Mouse (Mus musculus): Measurements from ENCODE around the gene Snx1. TPM values are rescaled to one million over a fixed set of nuclear protein-coding genes. Genes with fewer than 3 reads are reported as not detected.

Gene Snx1
- polyA plus RNA-seq, 1 experiment from 2014 or later, result 101 TPM

- H3K27me3 ChIP-seq (ENCODE audit: insufficient read depth, poor library complexity, severe bottlenecking), result no peaks in the 10 kb centered on the region
- no peaks in the 10 kb centered on the region for H3K9me3 ChIP-seq
- no peak overlapping the region for H3K4me3 ChIP-seq
- H3K27ac ChIP-seq, result no peak overlapping the region
- no peaks in the 10 kb centered on the region; the same call in 1 of the 2 replicates for H3K4me1 ChIP-seq
- DNase-seq (ENCODE audit: low spot score), result no peak
- 29% methylated on average over 1 of the region's 1 CpGs for WGBS
- H3K36me3 ChIP-seq, result no peaks in the 10 kb centered on the region
Observed at GRCm38 (mm10) chr9:66053620-66054019, 72.8 kb downstream of the Snx1 start.

- H3K27me3 ChIP-seq (ENCODE audit: insufficient read depth, poor library complexity, severe bottlenecking), result no peaks in the 10 kb centered on the region
- 93% methylated on average over 1 of the region's 1 CpGs for WGBS
- H3K9me3 ChIP-seq, result no peaks in the 10 kb centered on the region
- no peaks in the 10 kb centered on the region for H3K36me3 ChIP-seq
- no peak overlapping the region for H3K4me3 ChIP-seq
- no peak overlapping the region for H3K27ac ChIP-seq
- H3K4me1 ChIP-seq, result no peaks in the 10 kb centered on the region; the same call in 1 of the 2 replicates
- DNase-seq (ENCODE audit: low spot score), result no peak
Observed at GRCm38 (mm10) chr9:66052731-66053130, 73.7 kb downstream of the Snx1 start.

GRCm38 (mm10) chr9:66051493-66051892 lies 74.9 kb downstream of the Snx1 start:
- peak; percentile 13 for DNase-seq (ENCODE audit: low spot score)
- no peaks in the 10 kb centered on the region; the same call in 1 of the 2 replicates for H3K4me1 ChIP-seq
- H3K4me3 ChIP-seq, result no peak overlapping the region
- 72% methylated on average over 4 of the region's 4 CpGs for WGBS
- H3K36me3 ChIP-seq, result no peaks in the 10 kb centered on the region
- H3K9me3 ChIP-seq, result no peaks in the 10 kb centered on the region
- H3K27me3 ChIP-seq (ENCODE audit: insufficient read depth, poor library complexity, severe bottlenecking), result no peaks in the 10 kb centered on the region
- H3K27ac ChIP-seq, result no peak overlapping the region

- H3K36me3 ChIP-seq, result no peaks in the 10 kb centered on the region
- H3K27ac ChIP-seq, result no peak overlapping the region
- no peaks in the 10 kb centered on the region; the same call in 1 of the 2 replicates for H3K4me1 ChIP-seq
- no peak overlapping the region for H3K4me3 ChIP-seq
- no peaks in the 10 kb centered on the region for H3K9me3 ChIP-seq
- H3K27me3 ChIP-seq (ENCODE audit: insufficient read depth, poor library complexity, severe bottlenecking), result no peaks in the 10 kb centered on the region
- WGBS, result 66% methylated on average over 6 of the region's 6 CpGs
- peak; percentile 3 for DNase-seq (ENCODE audit: low spot score)
Observed at GRCm38 (mm10) chr9:66049931-66050601, 76.3 kb downstream of the Snx1 start.

- Histone ChIP-seq H3K9me3 (no peaks in the 10 kb centered on the region), H3K4me3 (no peak overlapping the region), H3K4me1 (0 out of 2 replicates have a peak, but pooled peaks cover 3% of the 10 kb centered on the region), H3K27me3 (ENCODE audit: insufficient read depth, poor library complexity, severe bottlenecking) (no peaks in the 10 kb centered on the region), H3K36me3 (peaks cover 22% of the 10 kb centered on the region), H3K27ac (no peak overlapping the region)
- 94% methylated on average over 3 of the region's 3 CpGs for WGBS
- peak; percentile 68 for DNase-seq (ENCODE audit: low spot score)
Observed at GRCm38 (mm10) chr9:66043241-66043640, 83.1 kb downstream of the Snx1 start.

GRCm38 (mm10) chr9:66042331-66042730 lies 84.1 kb downstream of the Snx1 start:
- DNase-seq (ENCODE audit: low spot score), result peak; percentile 68
- Histone ChIP-seq H3K4me1 (0 out of 2 replicates have a peak, but pooled peaks cover 3% of the 10 kb centered on the region), H3K36me3 (peaks cover 29% of the 10 kb centered on the region), H3K27me3 (ENCODE audit: insufficient read depth, poor library complexity, severe bottlenecking) (no peaks in the 10 kb centered on the region), H3K4me3 (no peak overlapping the region), H3K27ac (no peak overlapping the region), H3K9me3 (no peaks in the 10 kb centered on the region)
- WGBS, result 67% methylated on average over 4 of the region's 4 CpGs

- peak; percentile 42 for DNase-seq (ENCODE audit: low spot score)
- Histone ChIP-seq H3K4me1 (0 out of 2 replicates have a peak, but pooled peaks cover 3% of the 10 kb centered on the region), H3K27ac (no peak overlapping the region), H3K27me3 (ENCODE audit: insufficient read depth, poor library complexity, severe bottlenecking) (no peaks in the 10 kb centered on the region), H3K4me3 (no peak overlapping the region), H3K9me3 (no peaks in the 10 kb centered on the region), H3K36me3 (peaks cover 39% of the 10 kb centered on the region)
- 77% methylated on average over 3 of the region's 3 CpGs for WGBS
Observed at GRCm38 (mm10) chr9:66040801-66041200, 85.6 kb downstream of the Snx1 start.

- Histone ChIP-seq H3K36me3 (peaks cover 44% of the 10 kb centered on the region), H3K4me1 (0 out of 2 replicates have a peak, but pooled peaks cover 3% of the 10 kb centered on the region), H3K27me3 (ENCODE audit: insufficient read depth, poor library complexity, severe bottlenecking) (no peaks in the 10 kb centered on the region), H3K27ac (no peak overlapping the region), H3K9me3 (no peaks in the 10 kb centered on the region), H3K4me3 (no peak overlapping the region)
- peak; percentile 56 for DNase-seq (ENCODE audit: low spot score)
- 77% methylated on average over 4 of the region's 4 CpGs for WGBS
Observed at GRCm38 (mm10) chr9:66039290-66039689, 87.1 kb downstream of the Snx1 start.

GRCm38 (mm10) chr9:66038581-66038980 lies 87.8 kb downstream of the Snx1 start:
- Histone ChIP-seq H3K9me3 (no peaks in the 10 kb centered on the region), H3K27ac (no peak overlapping the region), H3K4me1 (0 out of 2 replicates have a peak, but pooled peaks cover 3% of the 10 kb centered on the region), H3K36me3 (peaks cover 48% of the 10 kb centered on the region), H3K27me3 (ENCODE audit: insufficient read depth, poor library complexity, severe bottlenecking) (no peaks in the 10 kb centered on the region), H3K4me3 (no peak overlapping the region)
- peak; percentile 65 for DNase-seq (ENCODE audit: low spot score)
- 91% methylated on average over 4 of the region's 4 CpGs for WGBS

Other genes starting within 250 kb of the Snx1 start
- gene Pclaf, start 236.3 kb downstream of the Snx1 start, polyA plus RNA-seq (2016; fragmentation: Nextera tagmentation; extraction: Ambion mirVana), result 131 and 183 TPM in 2 replicates
- 27.9 and 29.0 TPM in 2 replicates for gene Trip4, start 217.8 kb downstream of the Snx1 start, polyA plus RNA-seq (2016; fragmentation: Nextera tagmentation; extraction: Ambion mirVana)
- gene Csnk1g1, start 217.7 kb downstream of the Snx1 start, polyA plus RNA-seq (2016; fragmentation: Nextera tagmentation; extraction: Ambion mirVana), result 14.2 and 14.9 TPM in 2 replicates
- gene Ppib, start 66.4 kb downstream of the Snx1 start, polyA plus RNA-seq (2016; fragmentation: Nextera tagmentation; extraction: Ambion mirVana), result 448 and 551 TPM in 2 replicates
- 2.1 and 3.1 TPM in 2 replicates for gene Snx22, start 56.9 kb downstream of the Snx1 start, polyA plus RNA-seq (2016; fragmentation: Nextera tagmentation; extraction: Ambion mirVana)
- 174 TPM in 2 replicates for gene Ciao2a, start within 50 bp of the Snx1 start, polyA plus RNA-seq (2016; fragmentation: Nextera tagmentation; extraction: Ambion mirVana)
- gene Dapk2, start 31.6 kb upstream of the Snx1 start, polyA plus RNA-seq (2016; fragmentation: Nextera tagmentation; extraction: Ambion mirVana), result 7.8 and 8.5 TPM in 2 replicates
- gene Herc1, start 223.9 kb upstream of the Snx1 start, polyA plus RNA-seq (2016; fragmentation: Nextera tagmentation; extraction: Ambion mirVana), result 22.3 and 24.5 TPM in 2 replicates

Data from heart, embryonic 10.5 days (tissue).